Mouse (Mus musculus) right cerebral cortex, adult 18-20 months (tissue): Measurements from ENCODE around the gene Eva1b.
A peak's percentile ranks its signal among the peaks of the same experiment; 100 is the strongest.
"Not testable (repeated sequence)": the region's sequence is repeated elsewhere in the genome, so short reads cannot be mapped to it uniquely, and the experiment has no call there.

ENCODE experiments used
- DNase-seq: peaks from one replicate; pipeline ENCODE4 v3.0.0; 2022; ENCODE audit warnings: mixed read lengths

Gene Eva1b

DNA sequence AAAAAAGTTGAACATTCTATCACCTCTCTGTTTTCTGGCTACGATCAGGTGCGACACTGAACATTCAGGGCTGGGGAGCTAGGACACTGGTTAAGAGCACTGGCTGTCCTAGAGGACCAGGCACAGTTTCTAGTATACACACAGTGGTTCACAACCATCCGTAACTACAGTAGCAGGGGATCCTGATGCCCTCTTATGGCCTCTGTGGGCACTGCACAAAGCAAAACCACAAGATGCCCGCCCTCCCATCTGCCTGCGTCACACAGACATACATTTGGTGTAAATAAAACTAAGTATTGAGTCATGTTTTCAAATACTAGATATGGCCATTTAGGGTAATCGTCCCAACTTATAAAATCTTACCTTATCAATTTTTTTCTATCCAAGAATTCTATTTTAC is 10.0 kb downstream of the Eva1b start:
- DNase-seq, result no peak

DNA sequence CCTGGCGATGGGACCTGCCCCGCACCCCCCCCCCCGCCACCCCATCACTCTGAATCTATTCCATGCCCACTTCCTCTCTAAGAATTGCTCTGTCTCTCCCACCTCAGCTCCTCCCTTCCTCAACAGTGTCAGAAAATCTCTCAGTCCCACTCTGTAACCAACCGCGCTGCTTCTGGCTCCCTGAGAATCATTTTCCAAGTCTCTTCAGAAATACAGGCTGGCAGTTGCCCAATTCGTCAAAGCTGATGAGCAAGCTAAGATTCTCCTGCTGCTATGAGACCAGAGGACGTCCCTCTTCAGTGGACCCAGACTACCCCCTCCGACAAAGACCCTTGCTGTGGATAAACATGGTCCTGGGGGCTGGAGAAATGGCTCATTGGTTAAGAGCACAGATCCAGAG is 11.9 kb downstream of the Eva1b start:
- no peak for DNase-seq

DNA sequence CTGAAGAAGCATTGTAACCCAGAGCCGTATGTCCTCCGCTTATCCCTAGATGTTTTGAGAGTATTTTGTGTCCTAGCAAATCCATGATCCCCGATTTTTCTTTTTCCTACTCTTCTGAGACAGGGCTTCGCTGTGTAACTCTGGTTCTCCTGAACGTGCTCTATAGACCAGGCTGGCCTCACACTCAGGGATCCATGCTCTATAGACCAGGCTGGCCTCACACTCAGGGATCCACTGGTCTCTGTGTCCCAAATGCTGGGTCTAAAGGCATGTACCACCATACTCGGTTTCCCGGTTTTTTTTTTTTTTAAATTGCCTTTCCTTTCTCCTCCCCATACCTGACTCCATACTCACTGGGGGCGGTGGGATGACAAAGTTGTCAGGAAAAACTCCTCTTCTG is 13.4 kb downstream of the Eva1b start:
- DNase-seq, result no peak

DNA sequence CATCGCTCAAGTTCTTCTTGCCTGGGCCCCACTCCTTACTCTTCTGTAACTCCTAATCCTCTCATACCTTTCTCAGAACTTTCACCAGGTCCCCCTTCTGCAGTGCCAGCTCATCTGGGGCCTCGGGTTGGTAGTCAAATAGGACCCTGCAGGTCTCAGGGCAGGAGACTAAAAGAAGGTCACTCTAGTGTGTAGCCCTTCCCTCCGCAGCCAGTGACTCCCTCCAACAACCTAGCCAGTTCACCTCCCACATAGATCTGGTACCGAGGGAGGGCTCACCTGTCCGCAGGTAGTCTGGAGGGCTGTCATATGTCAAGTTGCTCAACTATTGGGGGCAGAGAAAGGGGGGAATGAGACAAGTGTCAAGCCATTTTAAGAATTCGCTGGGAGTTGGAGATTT is 13.9 kb downstream of the Eva1b start:
- no peak for DNase-seq

DNA sequence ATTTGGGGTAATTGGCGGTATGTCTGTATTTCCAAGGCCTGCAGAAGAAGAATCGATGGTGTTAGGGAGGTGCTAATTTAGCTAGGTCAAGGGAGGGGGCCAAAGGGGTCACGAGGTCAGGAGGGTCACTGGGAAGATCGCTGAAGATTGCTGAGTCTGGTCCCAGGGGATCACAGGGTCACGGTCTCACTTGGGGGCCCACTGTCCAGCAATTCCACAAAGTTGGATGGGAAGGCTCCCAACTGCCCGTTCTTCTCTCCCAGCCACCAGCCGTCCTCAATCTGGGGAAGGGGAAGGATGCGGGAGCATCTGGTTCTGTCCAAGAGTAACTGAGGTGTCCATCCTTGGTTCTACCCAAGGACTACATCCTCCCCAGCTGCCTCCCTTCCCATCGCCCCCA is 14.4 kb downstream of the Eva1b start:
- no peak for DNase-seq

DNA sequence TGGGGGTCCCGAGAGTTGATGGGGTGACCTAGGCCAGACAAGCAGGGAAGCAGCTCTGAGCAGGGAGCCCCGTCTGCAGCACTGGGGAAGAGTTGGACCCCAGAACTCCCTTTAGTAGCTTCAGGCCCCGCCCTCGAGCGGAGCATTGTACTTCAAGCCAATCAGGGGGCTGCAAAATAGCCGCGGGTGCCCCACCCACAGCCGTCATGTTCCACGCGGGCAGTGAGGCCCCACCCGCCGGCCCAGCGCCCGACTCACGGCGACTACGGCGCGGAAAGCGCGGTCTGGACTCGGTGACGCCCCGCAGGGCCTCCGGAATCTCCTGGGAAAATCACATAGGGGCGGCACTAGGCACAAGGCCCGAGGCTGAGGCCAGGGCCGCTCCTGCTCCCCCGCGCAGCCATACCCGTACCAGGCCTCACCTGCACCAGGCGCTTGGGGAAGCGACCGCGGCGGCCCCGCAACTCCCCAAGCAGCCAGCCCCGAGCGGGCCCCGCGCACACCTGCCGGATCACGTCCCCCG is 15.1 kb downstream of the Eva1b start:
- DNase-seq, result peak; percentile 84

DNA sequence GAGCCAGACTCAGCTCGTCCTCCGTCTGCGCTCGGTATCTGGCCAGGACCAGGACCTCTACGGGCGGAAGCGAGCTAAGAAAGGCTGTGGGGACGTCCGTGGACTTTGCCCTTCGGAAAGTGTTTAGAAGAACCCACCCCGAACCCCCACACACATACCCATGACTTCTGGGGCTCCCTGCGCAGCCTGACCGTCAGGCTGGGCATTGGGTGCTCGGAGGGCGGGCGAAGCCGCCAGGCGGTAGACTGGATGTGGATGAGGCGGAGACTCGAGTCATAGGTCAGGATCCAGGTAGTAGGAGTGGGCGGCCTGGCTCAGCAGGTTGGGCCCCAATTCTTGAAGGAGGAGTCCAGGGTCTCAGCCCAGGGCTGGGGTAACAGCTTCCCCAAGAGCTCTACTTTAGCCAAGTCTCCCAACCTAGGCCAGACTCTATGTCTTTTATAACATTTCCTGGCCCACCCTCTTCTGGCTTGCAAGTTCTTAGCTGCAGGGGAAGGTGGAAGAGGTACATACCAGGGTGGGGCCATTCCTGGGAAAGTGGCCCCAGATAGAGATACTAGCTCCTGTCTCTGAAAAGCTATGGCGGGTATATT is 15.6 kb downstream of the Eva1b start, which contains the start of gene Sh3d21:
Gene Sh3d21 (minus strand): TSS at position 425 of the 593 bp plus-strand sequence.
- no peak for DNase-seq

DNA sequence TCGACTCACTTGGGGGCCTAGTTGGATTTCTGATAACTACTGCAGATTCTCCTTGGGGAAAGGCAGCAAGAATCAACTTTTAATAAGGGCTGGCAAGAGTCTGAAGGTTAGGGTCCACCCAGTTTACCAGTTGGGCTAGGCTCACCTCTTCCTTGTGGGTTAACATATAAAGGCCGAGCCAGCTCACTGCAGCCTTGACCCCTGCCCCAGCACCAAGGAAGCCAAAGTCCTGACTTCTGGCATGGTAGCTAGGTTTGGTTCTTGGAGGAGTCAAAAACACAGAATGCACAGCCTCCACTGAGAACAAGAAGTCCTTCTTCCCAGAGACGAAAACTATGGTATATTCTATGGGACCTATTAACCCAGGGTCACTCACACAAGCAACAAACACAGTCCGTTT is 16.1 kb downstream of the Eva1b start:
- DNase-seq, result no peak

DNA sequence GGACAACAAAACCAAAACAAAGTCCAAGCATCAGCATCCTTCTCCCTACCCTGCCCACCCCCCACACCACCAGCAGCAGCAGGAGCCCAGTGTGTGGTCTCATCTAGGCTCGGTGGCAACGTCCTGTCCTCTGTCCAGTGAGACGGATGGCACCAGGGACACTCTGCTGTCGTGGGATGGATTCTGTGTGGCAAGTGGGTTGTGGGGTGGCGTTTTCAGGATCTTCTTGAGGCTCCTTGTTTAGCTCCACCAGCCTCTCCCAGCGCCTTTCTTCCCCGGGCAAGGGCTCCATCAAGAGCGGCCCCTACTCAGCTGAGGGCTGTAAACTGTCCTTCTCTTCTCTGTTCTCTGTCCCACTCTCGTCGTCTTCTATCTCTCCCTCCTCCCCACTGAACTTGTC is 17.5 kb downstream of the Eva1b start:
- not testable (repeated sequence) for DNase-seq

DNA sequence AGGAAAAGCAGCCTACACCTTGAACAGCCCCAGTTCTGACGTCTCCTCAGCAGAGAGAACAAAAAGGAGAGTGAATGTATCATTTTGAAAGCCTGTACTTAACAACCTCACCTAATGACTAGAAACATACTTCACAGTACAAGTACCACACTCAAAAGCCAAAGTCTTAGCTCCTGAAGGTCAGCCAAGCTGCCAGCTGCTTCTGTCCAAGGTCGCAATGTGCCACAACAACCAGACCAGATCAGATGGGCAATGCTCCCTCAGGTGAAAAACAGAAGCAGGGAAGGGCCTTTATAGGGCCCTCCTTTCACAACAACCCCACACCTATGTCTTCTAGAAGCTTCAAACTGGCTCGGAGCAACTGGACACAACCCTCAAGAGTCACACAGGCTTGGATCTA is 18.5 kb downstream of the Eva1b start:
- DNase-seq, result no peak

DNA sequence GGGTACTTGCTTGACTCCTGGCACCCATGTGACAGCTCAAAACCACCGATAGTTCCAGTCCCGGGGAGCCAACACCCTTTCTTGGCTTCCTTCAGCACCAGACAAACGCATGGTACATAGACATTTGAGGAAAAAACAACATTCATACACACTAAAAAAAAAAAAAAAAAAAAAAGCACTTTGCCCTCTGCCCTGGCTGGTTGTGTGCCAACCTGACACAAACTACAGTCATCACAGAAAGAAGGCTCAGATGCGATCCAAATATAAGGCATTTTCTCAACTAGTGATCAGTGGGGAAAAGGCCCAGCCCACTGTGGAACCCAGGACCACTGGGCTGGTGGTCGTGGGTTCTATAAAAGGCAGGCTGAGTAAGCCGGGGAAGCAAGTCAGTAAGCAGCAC is 21.3 kb downstream of the Eva1b start:
- DNase-seq, result no peak

DNA sequence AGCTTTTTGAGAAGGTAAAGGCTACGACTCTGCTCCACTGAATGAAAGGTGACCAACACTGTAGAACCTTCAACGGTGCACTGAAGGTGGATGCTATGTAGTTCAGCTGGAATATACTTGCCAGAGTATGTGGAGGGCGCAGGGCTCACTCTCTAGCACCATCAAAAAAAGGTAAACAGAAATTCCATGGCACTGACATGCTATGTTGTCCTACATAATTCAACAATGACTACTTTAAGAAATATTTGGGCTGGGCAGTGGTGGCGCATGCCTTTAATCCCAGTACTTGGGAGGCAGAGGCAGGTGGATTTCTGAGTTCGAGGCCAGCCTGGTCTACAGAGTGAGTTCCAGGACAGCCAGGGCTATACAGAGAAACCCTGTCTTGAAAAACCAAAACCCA is 23.2 kb downstream of the Eva1b start:
- not testable (repeated sequence) for DNase-seq

DNA sequence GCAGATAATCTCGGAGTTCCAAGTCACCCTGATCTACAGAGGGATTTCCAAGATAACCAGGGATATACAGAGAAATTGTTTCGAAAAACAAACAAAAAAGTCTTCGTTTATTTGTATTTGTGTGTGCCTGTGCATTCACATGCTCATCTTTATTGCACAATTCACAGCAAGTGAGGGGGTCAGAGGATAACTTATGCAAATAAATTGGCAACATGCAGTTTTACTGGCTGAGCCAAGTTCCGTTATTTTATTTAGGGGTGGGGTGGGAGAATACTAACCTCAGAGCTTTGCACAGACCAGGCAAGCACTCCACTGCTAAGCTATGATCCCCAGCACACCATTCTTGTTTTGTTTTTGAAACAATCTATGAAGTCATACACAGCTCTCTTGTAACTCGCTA is 26.3 kb downstream of the Eva1b start:
- DNase-seq, result no peak

DNA sequence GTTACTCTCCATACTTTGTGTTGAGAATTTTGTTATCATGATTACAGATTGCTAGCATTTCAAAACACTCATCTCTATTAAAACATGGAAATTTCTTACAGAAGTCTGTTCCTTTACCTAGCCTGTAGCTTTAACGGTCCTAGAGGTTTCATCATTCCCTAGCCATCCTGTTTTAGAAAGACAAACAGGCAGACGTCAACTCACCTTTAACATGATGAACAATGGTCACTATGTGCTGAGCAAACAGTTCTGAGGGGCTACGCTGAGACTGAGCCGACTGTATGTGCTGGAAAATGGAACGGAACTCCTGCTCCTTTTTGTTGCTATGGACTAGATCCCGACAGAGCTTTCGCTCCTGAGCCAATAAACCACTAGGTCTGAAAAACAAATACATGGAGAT is 28.4 kb downstream of the Eva1b start:
- DNase-seq, result not testable (repeated sequence)

DNA sequence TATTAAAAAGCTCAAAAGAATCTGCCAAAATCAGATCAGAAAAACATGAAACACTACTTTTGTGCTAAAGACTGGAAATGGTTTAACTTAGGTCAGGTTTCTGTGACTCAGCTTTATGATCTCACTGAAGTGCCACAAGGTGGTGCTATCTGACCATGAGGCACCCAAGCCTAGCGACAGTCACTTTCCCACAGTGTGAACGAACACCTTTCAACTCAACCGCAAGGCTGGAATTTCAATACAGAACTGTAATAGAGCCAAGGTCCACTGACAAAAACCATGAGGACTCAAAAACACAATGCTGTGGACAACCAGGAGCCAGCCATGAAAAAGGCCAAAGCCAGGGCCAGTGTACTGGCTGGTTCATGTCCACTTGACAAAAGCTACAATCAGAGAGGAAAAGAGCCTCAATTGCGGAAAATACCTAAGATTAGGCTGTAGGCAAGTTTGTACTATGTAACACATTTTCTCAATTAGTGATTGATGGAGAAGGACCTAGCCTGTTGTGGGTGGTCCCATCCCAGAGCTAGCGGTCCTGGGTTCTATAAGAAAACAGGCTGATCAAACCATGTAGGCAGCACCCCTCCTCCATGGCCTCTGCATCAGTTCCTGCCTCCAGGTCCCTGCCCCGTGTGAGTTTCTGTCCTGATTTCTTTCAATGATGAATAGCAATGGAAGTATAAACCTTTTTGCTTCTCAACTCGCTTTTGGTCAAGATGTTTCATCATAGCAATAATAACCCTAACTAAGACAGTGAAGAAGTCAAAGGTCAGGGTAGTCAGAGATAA is 33.8 kb downstream of the Eva1b start:
- DNase-seq, result peak; percentile 45

DNA sequence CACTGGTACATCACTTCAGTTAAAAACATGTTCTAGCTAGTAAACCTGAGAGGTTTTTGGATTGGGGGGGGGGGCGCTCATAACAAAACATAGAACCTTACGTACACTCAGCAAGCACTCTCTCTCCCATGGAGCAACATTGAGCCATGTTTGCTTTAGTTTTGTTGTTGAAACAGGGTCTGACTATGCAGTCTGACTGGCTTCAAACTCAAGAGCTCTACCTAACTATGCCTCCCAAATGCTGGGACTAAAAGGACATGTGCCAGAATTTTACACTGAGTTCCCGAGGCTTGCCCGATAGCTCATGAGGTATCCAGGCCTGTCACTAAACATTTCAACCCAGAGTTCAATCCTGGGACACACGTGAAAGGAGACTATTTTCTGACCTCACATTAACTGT is 35.5 kb downstream of the Eva1b start:
- no peak for DNase-seq

DNA sequence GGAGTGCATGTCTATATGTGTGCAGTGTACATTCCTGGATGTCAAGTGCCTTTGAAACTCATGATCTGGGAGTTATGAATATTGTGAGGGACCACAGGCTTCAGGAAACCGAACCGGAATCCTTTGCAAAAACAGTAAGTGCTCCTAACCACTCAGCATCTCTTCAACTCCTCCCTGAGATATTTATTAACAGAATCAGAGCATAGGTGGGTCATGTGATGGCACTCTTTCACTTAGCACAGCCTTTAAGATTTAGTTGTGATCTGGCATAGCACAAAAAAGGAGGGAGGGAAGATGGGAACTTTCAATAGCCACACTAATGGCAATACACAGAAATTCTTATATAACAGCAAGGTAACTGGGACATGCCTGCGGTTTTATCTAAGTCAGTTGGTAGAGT is 39.6 kb downstream of the Eva1b start:
- DNase-seq, result no peak

DNA sequence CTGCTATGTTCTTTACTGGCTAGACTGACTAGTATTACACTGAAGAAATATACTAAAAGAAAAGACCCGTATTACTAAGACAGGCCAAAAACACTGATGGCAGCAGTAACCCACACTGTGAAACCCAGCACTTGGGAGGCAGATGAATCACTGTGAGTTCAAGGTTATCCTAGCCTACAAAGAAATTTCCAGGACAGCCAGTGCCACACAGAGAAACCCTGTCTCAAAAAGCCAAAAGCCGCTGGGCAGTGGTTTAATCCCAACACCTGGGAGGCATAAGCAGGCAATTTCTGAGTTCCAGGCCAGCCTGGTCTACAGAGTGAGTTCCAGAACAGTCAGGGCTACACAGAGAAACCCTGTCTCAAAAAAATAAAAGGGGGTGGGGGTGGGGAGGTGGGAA is 43.1 kb downstream of the Eva1b start:
- no peak for DNase-seq

DNA sequence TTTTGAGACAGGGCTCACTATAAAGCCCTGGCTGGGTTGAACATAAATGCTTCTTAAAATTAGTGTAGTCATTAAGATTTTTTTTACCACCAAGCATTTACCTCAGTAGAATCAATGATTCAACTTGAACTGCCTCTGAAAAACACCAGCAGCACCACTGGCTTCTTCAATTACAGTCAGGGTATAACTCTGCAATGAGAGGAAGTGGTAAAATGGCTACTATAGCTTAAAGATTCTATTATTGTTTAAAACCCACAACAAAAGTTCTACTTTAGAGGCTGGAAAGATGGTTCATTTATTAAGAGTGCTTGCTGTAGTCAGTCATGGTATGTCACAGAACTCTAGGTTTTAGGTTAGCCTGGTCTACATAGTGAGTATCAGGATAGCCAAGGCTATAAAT is 46.7 kb downstream of the Eva1b start:
- no peak for DNase-seq

DNA sequence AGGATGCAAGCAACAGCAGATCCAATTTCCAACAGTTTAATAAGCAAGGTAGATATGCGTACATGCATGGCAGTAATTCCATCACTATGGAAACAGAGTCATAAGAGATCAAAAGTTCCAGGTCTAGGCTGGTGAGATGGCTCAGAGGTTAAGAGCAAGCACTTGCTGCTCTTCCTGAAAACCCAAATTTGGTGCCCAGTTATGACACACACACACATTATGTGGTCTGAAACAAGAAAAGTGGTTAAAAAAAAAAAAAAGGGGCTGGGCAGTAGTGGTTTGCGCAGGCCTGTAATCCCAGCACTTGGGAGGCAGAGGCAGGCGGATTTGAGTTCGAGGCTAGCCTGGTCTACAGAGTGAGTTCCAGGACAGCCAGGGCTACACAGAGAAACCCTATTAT is 47.4 kb downstream of the Eva1b start:
- no peak for DNase-seq

DNA sequence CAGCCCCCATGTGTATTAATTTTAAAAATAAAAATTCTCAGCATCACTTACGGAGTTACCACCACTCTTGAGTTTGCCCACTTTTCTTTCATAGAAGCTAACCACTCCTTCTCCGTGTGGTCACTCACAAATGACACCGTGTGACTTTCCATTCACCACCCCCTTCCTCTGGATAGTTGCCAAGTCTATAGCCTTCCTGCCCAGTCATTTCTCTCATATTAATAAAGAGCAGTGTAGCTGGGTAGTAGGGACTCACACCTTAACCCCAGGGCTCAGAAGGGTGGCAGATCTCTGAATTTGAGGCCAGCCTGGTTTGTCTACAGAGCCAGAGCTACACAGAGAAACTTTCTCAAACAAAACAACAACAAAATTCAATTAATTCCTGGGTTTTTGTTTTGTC is 49.9 kb downstream of the Eva1b start:
- DNase-seq, result no peak
